Mouse (Mus musculus): ENCODE results near the gene Ppp2r5c.

DNA sequence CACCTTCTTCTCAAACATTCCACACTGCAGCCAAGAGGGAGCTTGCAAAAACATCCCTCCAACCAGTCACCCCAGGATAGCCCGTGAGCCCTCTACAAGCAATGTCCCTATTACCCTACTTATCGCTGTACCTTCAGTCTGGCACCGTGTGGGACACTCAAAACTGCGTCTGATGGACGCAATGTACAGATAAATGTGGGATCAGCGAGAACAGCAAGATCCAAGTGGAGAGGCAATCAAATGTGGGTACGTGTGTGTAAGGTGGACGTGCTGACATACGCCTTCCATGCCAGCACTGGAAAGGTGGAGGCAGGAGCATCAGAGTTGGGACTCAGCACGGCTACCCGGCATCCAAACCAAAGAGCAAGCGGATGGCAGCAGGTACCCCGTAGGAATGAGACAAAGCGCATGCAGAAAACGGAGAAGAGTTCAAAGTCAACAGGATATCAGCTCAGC, 143.9 kb downstream of the Ppp2r5c start:
- TF ChIP-seq CTCF (IDR thresholded peaks at IDR 0.05; ENCODE audit: borderline replicate concordance, insufficient read depth, low read length) (no peak), POLR2A (IDR thresholded peaks at IDR 0.05; ENCODE audit: low read depth, low read length) (no peak)
